Mouse (Mus musculus) liver, postnatal 0 days (tissue): Measurements from ENCODE around the gene Patz1.

Source experiments
- CTCF ChIP-seq: sonication (generic); IDR thresholded peaks from 2 replicates; pipeline ENCODE4 v1.5.1; 2016; ENCODE audit warnings: antibody characterized with exemption, low read depth
- EP300 ChIP-seq: IDR thresholded peaks from 2 replicates; pipeline ENCODE4 v1.6.1; 2016; ENCODE audit warnings: antibody characterized with exemption, low read depth, mild to moderate bottlenecking

- no peak for TF ChIP-seq EP300
- TF ChIP-seq CTCF = no peak
Observed at GRCm38 (mm10) chr11:3287131-3287530, 1.5 kb upstream of the Patz1 start.
